Mouse (Mus musculus) thymus, adult 2 months (tissue): Measurements from ENCODE around the gene Prg2.

Experiments
- CTCF ChIP-seq: fragments of 200-500 bp; IDR thresholded peaks from 2 replicates; pipeline ENCODE4 v1.5.1; 2012; ENCODE audit warnings: mild to moderate bottlenecking, control low read depth, low read length, moderate library complexity, borderline replicate concordance; ENCODE audit not compliant: control insufficient read depth, poor library complexity, insufficient read depth; ENCODE audit errors: extremely low read depth
- POLR2A ChIP-seq: fragments of 200-500 bp; IDR thresholded peaks from 2 replicates; pipeline ENCODE4 v1.6.1; 2012; ENCODE audit warnings: mild to moderate bottlenecking, low read length, control low read depth, moderate library complexity; ENCODE audit not compliant: control insufficient read depth, poor library complexity, insufficient read depth; ENCODE audit errors: extremely low read depth

- TF ChIP-seq CTCF = no peak
- TF ChIP-seq POLR2A = no peak
Measured at GRCm38 (mm10) chr2:84939306-84939705, 41.0 kb upstream of the Prg2 start.
